Mouse (Mus musculus) kidney, embryonic 14.5 days (tissue): Measurements from ENCODE around the gene Ampd3. TPM values are rescaled to one million over a fixed set of nuclear protein-coding genes. Genes with fewer than 3 reads are reported as not detected.

ENCODE experiments used
- ATAC-seq: fragments of 200-750 bp; cut with Nextera tagmentation; 2 replicates; pipeline ENCODE4 v1.8.0; 2017; ENCODE audit warnings: moderate number of reproducible peaks, mild to moderate bottlenecking, moderate TSS enrichment, moderate library complexity; ENCODE audit not compliant: low FRiP score, low TSS enrichment
- H3K27ac ChIP-seq: fragments of 300-500 bp; sonication (generic); 2 replicates; pipeline ENCODE4 v1.5.1; 2014; ENCODE audit warnings: low read depth, mild to moderate bottlenecking, low read length, moderate library complexity, mixed read lengths
- H3K27me3 ChIP-seq: fragments of 300-500 bp; sonication (generic); 2 replicates; pipeline ENCODE4 v1.6.1; 2014; ENCODE audit warnings: mild to moderate bottlenecking, low read length; ENCODE audit not compliant: control insufficient read depth, insufficient read depth
- H3K36me3 ChIP-seq: fragments of 300-500 bp; sonication (generic); 2 replicates; pipeline ENCODE4 v1.6.1; 2014; ENCODE audit warnings: low read length, mixed read lengths; ENCODE audit not compliant: control insufficient read depth, insufficient read depth
- H3K4me1 ChIP-seq: fragments of 300-500 bp; sonication (generic); 2 replicates; pipeline ENCODE4 v1.6.1; 2014; ENCODE audit warnings: low read length, mixed read lengths; ENCODE audit not compliant: control insufficient read depth, insufficient read depth
- H3K4me2 ChIP-seq: fragments of 300-500 bp; sonication (generic); replicated peaks from 2 replicates; pipeline ENCODE4 v1.6.1; 2014; ENCODE audit warnings: low read depth, mild to moderate bottlenecking, low read length
- H3K4me3 ChIP-seq: fragments of 300-500 bp; sonication (generic); 2 replicates; pipeline ENCODE4 v1.5.1; 2014; ENCODE audit warnings: mild to moderate bottlenecking, low read length
- H3K9ac ChIP-seq: fragments of 300-500 bp; sonication (generic); 2 replicates; pipeline ENCODE4 v1.6.1; 2014; ENCODE audit warnings: low read depth, mild to moderate bottlenecking, low read length, moderate library complexity
- H3K9me3 ChIP-seq: fragments of 300-500 bp; sonication (generic); 2 replicates; pipeline ENCODE4 v1.6.1; 2016; ENCODE audit warnings: low read length; ENCODE audit not compliant: control insufficient read depth
- WGBS: fragments of 180-500 bp; shearing (Covaris S2); extraction: QIAGEN DNeasy Blood & Tissue Kit; methylation state at CpG from one replicate; pipeline ENCODE4 v1.1.7; 2014; 5-methylcytosine and 5-hydroxymethylcytosine counted together
- polyA plus RNA-seq: library from polyadenylated mRNA; unstranded; fragments of >200 nt; fragmentation: Nextera tagmentation; extraction: Ambion mirVana; gene quantifications from 2 replicates; pipeline ENCODE4 v1.2.1, GENCODE M21; 2014

Gene Ampd3
- polyA plus RNA-seq, 1 experiment from 2014 or later: 4.5 TPM

DNA sequence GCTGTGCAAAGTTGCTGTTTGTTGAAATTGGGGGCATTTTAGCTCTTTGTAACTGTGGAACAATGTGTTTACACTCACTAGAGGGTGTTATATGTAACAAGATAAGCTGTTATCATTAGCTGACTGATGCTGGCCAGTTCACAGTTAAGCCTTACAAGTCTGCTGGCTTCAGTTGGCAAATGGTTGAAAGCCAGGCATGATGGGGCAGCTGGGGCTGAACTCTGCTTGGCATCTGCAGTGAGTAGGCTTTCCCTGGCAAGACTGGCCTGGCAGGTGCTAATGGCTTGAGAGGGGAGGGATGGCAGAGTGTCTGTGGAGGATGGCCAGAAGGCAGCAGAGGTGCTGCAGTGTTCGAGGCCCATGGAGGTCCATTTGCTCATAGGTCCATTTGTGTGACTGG, 6.1 kb downstream of the Ampd3 start:
- H3K27ac ChIP-seq: peak overlapping the region; percentile 43; the same call in 1 of the 2 replicates
- H3K27me3 ChIP-seq: peaks cover 3% of the 10 kb centered on the region; the same call in 1 of the 2 replicates
- 74% methylated on average over 1 of the region's 1 CpGs for WGBS
- no peaks in the 10 kb centered on the region for H3K36me3 ChIP-seq
- H3K4me2 ChIP-seq: peak overlapping the region; percentile 1; the same call in 1 of the 2 replicates
- no peaks in the 10 kb centered on the region for H3K9me3 ChIP-seq
- no peak for ATAC-seq
- H3K4me3 ChIP-seq: no peak overlapping the region
- H3K4me1 ChIP-seq: peaks cover 5% of the 10 kb centered on the region; the same call in 1 of the 2 replicates
- no peak overlapping the region for H3K9ac ChIP-seq

- WGBS: 88% methylated on average over 8 of the region's 8 CpGs
- ATAC-seq: no peak
Measured at GRCm38 (mm10) chr7:110774674-110775073, 6.7 kb downstream of the Ampd3 start.

GRCm38 (mm10) chr7:110777146-110778001, 9.4 kb downstream of the Ampd3 start:
- Histone ChIP-seq H3K4me3 (no peak overlapping the region), H3K9ac (0 out of 2 replicates have a peak overlapping the region, but pooled peaks have one; percentile 1), H3K9me3 (no peaks in the 10 kb centered on the region), H3K4me1 (peaks cover 8% of the 10 kb centered on the region), H3K27ac (no peak overlapping the region), H3K36me3 (no peaks in the 10 kb centered on the region), H3K4me2 (no peak overlapping the region), H3K27me3 (no peaks in the 10 kb centered on the region)
- 78% methylated on average over 18 of the region's 18 CpGs for WGBS
- no peak for ATAC-seq

More at GRCm38 (mm10) chr7:110774674-110775073, 6.7 kb downstream of the Ampd3 start:
- H3K4me2 ChIP-seq: no peak overlapping the region
- no peak overlapping the region for H3K4me3 ChIP-seq
- H3K36me3 ChIP-seq: no peaks in the 10 kb centered on the region
- no peak overlapping the region for H3K9ac ChIP-seq
- H3K4me1 ChIP-seq: peaks cover 5% of the 10 kb centered on the region; the same call in 1 of the 2 replicates
- no peaks in the 10 kb centered on the region for H3K9me3 ChIP-seq
- no peaks in the 10 kb centered on the region for H3K27me3 ChIP-seq
- H3K27ac ChIP-seq: no peak overlapping the region

GRCm38 (mm10) chr7:110778933-110779332, 10.9 kb downstream of the Ampd3 start:
- Histone ChIP-seq H3K36me3 (no peaks in the 10 kb centered on the region), H3K4me3 (no peak overlapping the region), H3K9ac (no peak overlapping the region), H3K9me3 (no peaks in the 10 kb centered on the region), H3K27ac (no peak overlapping the region), H3K4me2 (no peak overlapping the region), H3K4me1 (peaks cover 13% of the 10 kb centered on the region), H3K27me3 (no peaks in the 10 kb centered on the region)
- no peak for ATAC-seq
- WGBS: 95% methylated on average over 7 of the region's 7 CpGs

- Histone ChIP-seq H3K4me2 (no peak overlapping the region), H3K9me3 (no peaks in the 10 kb centered on the region), H3K27me3 (no peaks in the 10 kb centered on the region), H3K36me3 (no peaks in the 10 kb centered on the region), H3K4me3 (no peak overlapping the region), H3K4me1 (peaks cover 10% of the 10 kb centered on the region), H3K9ac (no peak overlapping the region), H3K27ac (no peak overlapping the region)
- no peak for ATAC-seq
- WGBS: 91% methylated on average over 8 of the region's 8 CpGs
Measured at GRCm38 (mm10) chr7:110779605-110780111, 11.7 kb downstream of the Ampd3 start.

- Histone ChIP-seq H3K9ac (no peak overlapping the region), H3K4me3 (no peak overlapping the region), H3K36me3 (no peaks in the 10 kb centered on the region), H3K27me3 (no peaks in the 10 kb centered on the region), H3K4me2 (no peak overlapping the region), H3K4me1 (peaks cover 13% of the 10 kb centered on the region), H3K27ac (no peak overlapping the region), H3K9me3 (no peaks in the 10 kb centered on the region)
- WGBS: 53% methylated on average over 4 of the region's 4 CpGs
- ATAC-seq: no peak
Measured at GRCm38 (mm10) chr7:110780520-110780919, 12.5 kb downstream of the Ampd3 start.

- H3K4me2 ChIP-seq: no peak overlapping the region
- ATAC-seq: no peak
- no peaks in the 10 kb centered on the region for H3K36me3 ChIP-seq
- no peaks in the 10 kb centered on the region for H3K9me3 ChIP-seq
- 62% methylated on average over 2 of the region's 2 CpGs for WGBS
- peaks cover 19% of the 10 kb centered on the region for H3K4me1 ChIP-seq
- H3K4me3 ChIP-seq: no peak overlapping the region
- H3K27me3 ChIP-seq: no peaks in the 10 kb centered on the region
- H3K9ac ChIP-seq: no peak overlapping the region
- no peak overlapping the region for H3K27ac ChIP-seq
Measured at GRCm38 (mm10) chr7:110781231-110781711, 13.3 kb downstream of the Ampd3 start.

GRCm38 (mm10) chr7:110782135-110782534, 14.1 kb downstream of the Ampd3 start:
- Histone ChIP-seq H3K36me3 (no peaks in the 10 kb centered on the region), H3K4me1 (peaks cover 24% of the 10 kb centered on the region), H3K27ac (no peak overlapping the region), H3K4me3 (no peak overlapping the region), H3K9ac (no peak overlapping the region), H3K4me2 (no peak overlapping the region), H3K9me3 (no peaks in the 10 kb centered on the region), H3K27me3 (no peaks in the 10 kb centered on the region)
- 52% methylated on average over 7 of the region's 7 CpGs for WGBS
- ATAC-seq: no peak
